Mouse (Mus musculus): ENCODE measurements around the gene Cyp19a1. TPM values are rescaled to one million over a fixed set of nuclear protein-coding genes. Genes with fewer than 3 reads are reported as not detected.
A peak's percentile ranks its signal among the peaks of the same experiment; 100 is the strongest.

Gene Cyp19a1
- total and polyA plus RNA-seq, 3 experiments = 0.27 TPM; not detected in 2

- DNase-seq (ENCODE audit: low spot score) = no peak
- no peaks in the 10 kb centered on the region for H3K36me3 ChIP-seq (replicated peaks)
- H3K4me1 ChIP-seq (ENCODE audit: insufficient read depth, low read depth, low read length) = no peaks in the 10 kb centered on the region
- ATAC-seq (ENCODE audit: extremely low read depth, insufficient number of reproducible peaks, low FRiP score, poor library complexity, severe bottlenecking) = no peak
- no peaks in the 10 kb centered on the region for H3K9me3 ChIP-seq (replicated peaks)
- no peaks in the 10 kb centered on the region for H3K27me3 ChIP-seq (ENCODE audit: insufficient read depth, low read length)
- TF ChIP-seq TAL1 (conservative IDR thresholded peaks at IDR 0.05; ENCODE audit: low read depth, low read length) (no peak), CTCF (IDR thresholded peaks at IDR 0.05; ENCODE audit: low read depth, low read length) (no peak), POLR2AphosphoS5 (IDR thresholded peaks at IDR 0.05; ENCODE audit: insufficient replicate concordance, low read depth, low read length) (no peak), GATA2 (IDR thresholded peaks at IDR 0.05; ENCODE audit: borderline replicate concordance, low read depth, low read length) (no peak), GATA1 (IDR thresholded peaks at IDR 0.05; ENCODE audit: borderline replicate concordance, low read length) (no peak)
- no peak overlapping the region for H3K4me3 ChIP-seq (ENCODE audit: low read depth, low read length)
Observed at GRCm38 (mm10) chr9:54194790-54195189, 73.1 kb downstream of the Cyp19a1 start.

DNA sequence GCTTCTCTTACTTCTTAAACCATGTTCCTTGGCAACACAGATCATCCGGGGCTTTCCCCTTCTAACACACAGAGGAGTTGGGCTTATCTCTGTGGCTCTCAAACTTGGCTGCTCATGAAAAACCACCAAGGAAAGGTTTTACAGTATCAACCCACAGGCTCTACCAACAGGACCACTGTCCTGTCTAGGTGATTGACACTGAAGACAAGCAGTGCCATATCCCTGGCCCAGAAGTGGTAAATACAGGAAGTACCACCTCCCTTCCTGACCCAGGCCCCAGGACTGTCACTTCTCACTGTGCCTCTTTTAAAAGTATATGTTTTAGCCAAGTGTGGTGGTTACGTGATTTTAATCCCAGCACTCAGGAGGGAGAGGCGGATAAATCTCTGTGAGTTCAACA, 76.5 kb downstream of the Cyp19a1 start:
- H3K4me1 ChIP-seq (ENCODE audit: insufficient read depth, low read depth, low read length) = no peaks in the 10 kb centered on the region
- no peaks in the 10 kb centered on the region for H3K36me3 ChIP-seq (replicated peaks)
- no peak for TF ChIP-seq GATA1 (IDR thresholded peaks at IDR 0.05; ENCODE audit: borderline replicate concordance, low read length)
- H3K9me3 ChIP-seq (replicated peaks) = no peaks in the 10 kb centered on the region
- no peak for DNase-seq (ENCODE audit: low spot score)
- no peak overlapping the region for H3K4me3 ChIP-seq (ENCODE audit: low read depth, low read length)
- no peaks in the 10 kb centered on the region for H3K27me3 ChIP-seq (ENCODE audit: insufficient read depth, low read length)
- ATAC-seq (ENCODE audit: extremely low read depth, insufficient number of reproducible peaks, low FRiP score, poor library complexity, severe bottlenecking) = no peak

DNA sequence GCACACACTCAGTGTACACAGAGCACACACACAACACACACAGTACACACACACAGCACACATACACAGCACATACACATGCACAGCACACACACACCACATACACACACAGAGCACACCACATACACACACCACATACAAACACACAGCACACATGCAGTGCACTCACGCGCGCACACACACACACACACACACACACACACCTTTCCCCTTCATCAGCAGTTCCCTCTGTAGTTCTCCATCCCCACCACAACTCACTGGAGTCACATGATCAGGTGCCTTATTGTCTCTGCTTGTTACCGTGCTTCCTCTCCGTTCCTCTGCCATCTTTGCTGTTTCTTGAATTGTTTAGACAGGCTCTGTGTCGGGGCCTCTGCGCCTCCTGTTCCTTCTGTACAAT, 85.4 kb downstream of the Cyp19a1 start:
- no peak overlapping the region for H3K4me3 ChIP-seq (ENCODE audit: low read depth, low read length)
- no peaks in the 10 kb centered on the region for H3K9me3 ChIP-seq (replicated peaks)
- DNase-seq (ENCODE audit: low spot score) (no peak), ATAC-seq (ENCODE audit: extremely low read depth, insufficient number of reproducible peaks, low FRiP score, poor library complexity, severe bottlenecking) (no peak)
- H3K36me3 ChIP-seq (replicated peaks) = no peaks in the 10 kb centered on the region
- TF ChIP-seq POLR2AphosphoS5 (IDR thresholded peaks at IDR 0.05; ENCODE audit: insufficient replicate concordance, low read depth, low read length) (no peak; the same call in 1 of the 2 replicates), CTCF (IDR thresholded peaks at IDR 0.05; ENCODE audit: low read depth, low read length) (0 out of 2 replicates have a peak, but pooled peaks have one; percentile 2)
- no peaks in the 10 kb centered on the region for H3K27me3 ChIP-seq (ENCODE audit: insufficient read depth, low read length)
- H3K4me1 ChIP-seq (ENCODE audit: insufficient read depth, low read depth, low read length) = no peaks in the 10 kb centered on the region

- ATAC-seq (ENCODE audit: extremely low read depth, insufficient number of reproducible peaks, low FRiP score, poor library complexity, severe bottlenecking) = no peak
Observed at GRCm38 (mm10) chr9:54181330-54181729, 86.6 kb downstream of the Cyp19a1 start.

DNA sequence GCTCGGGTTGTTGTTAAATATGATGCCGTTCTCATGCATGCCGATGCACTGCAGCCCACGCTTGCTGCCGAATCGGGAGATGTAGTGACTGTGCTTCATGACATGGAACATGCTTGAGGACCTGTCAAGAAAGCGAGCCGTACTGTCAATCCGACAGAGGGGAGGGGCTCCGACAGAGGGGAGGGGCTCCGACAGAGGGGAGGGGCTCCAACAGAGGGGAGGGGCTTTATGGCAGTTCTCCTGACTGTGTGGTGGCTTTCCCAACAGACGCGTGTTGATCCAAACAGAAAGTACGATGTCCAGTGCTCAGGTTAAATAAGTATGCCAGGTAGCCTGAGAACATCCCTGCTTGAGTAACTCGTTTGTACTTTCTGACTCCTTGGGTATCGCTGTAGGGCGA, 87.7 kb downstream of the Cyp19a1 start:
- Histone ChIP-seq H3K27me3 (ENCODE audit: insufficient read depth, low read length) (no peaks in the 10 kb centered on the region), H3K4me3 (ENCODE audit: low read depth, low read length) (no peak overlapping the region), H3K4me1 (ENCODE audit: insufficient read depth, low read depth, low read length) (no peaks in the 10 kb centered on the region), H3K36me3 (replicated peaks) (no peaks in the 10 kb centered on the region), H3K9me3 (replicated peaks) (no peaks in the 10 kb centered on the region)
- DNase-seq (ENCODE audit: low spot score) (no peak), ATAC-seq (ENCODE audit: extremely low read depth, insufficient number of reproducible peaks, low FRiP score, poor library complexity, severe bottlenecking) (no peak)
- TF ChIP-seq TAL1 (conservative IDR thresholded peaks at IDR 0.05; ENCODE audit: low read depth, low read length) (no peak), GATA1 (IDR thresholded peaks at IDR 0.05; ENCODE audit: borderline replicate concordance, low read length) (no peak), CTCF (IDR thresholded peaks at IDR 0.05; ENCODE audit: low read depth, low read length) (no peak), GATA2 (IDR thresholded peaks at IDR 0.05; ENCODE audit: borderline replicate concordance, low read depth, low read length) (no peak), POLR2AphosphoS5 (IDR thresholded peaks at IDR 0.05; ENCODE audit: insufficient replicate concordance, low read depth, low read length) (no peak)

More at GRCm38 (mm10) chr9:54181330-54181729, 86.6 kb downstream of the Cyp19a1 start:
- Histone ChIP-seq H3K27me3 (ENCODE audit: insufficient read depth, low read length) (no peaks in the 10 kb centered on the region), H3K36me3 (replicated peaks) (no peaks in the 10 kb centered on the region), H3K4me3 (ENCODE audit: low read depth, low read length) (no peak overlapping the region), H3K4me1 (ENCODE audit: insufficient read depth, low read depth, low read length) (no peaks in the 10 kb centered on the region), H3K9me3 (replicated peaks) (no peaks in the 10 kb centered on the region)
- no peak for DNase-seq (ENCODE audit: low spot score)
- TF ChIP-seq CTCF (IDR thresholded peaks at IDR 0.05; ENCODE audit: low read depth, low read length) (0 out of 2 replicates have a peak, but pooled peaks have one; percentile 15), TAL1 (conservative IDR thresholded peaks at IDR 0.05; ENCODE audit: low read depth, low read length) (no peak)

- ATAC-seq (ENCODE audit: extremely low read depth, insufficient number of reproducible peaks, low FRiP score, poor library complexity, severe bottlenecking) (no peak), DNase-seq (ENCODE audit: low spot score) (no peak)
- 0 out of 2 replicates have a peak, but pooled peaks cover under 1% of the 10 kb centered on the region for H3K27me3 ChIP-seq (ENCODE audit: insufficient read depth, low read length)
- no peaks in the 10 kb centered on the region for H3K9me3 ChIP-seq (replicated peaks)
- H3K36me3 ChIP-seq (replicated peaks) = no peaks in the 10 kb centered on the region
- no peaks in the 10 kb centered on the region for H3K4me1 ChIP-seq (ENCODE audit: insufficient read depth, low read depth, low read length)
- no peak overlapping the region for H3K4me3 ChIP-seq (ENCODE audit: low read depth, low read length)
- TF ChIP-seq CTCF (IDR thresholded peaks at IDR 0.05; ENCODE audit: low read depth, low read length) = no peak
- TF ChIP-seq POLR2AphosphoS5 (IDR thresholded peaks at IDR 0.05; ENCODE audit: insufficient replicate concordance, low read depth, low read length) = no peak
- TF ChIP-seq TAL1 (conservative IDR thresholded peaks at IDR 0.05; ENCODE audit: low read depth, low read length) = no peak
- TF ChIP-seq GATA2 (IDR thresholded peaks at IDR 0.05; ENCODE audit: borderline replicate concordance, low read depth, low read length) = no peak
- TF ChIP-seq GATA1 (IDR thresholded peaks at IDR 0.05; ENCODE audit: borderline replicate concordance, low read length) = no peak
Observed at GRCm38 (mm10) chr9:54169489-54169888, 98.4 kb downstream of the Cyp19a1 start.

DNA sequence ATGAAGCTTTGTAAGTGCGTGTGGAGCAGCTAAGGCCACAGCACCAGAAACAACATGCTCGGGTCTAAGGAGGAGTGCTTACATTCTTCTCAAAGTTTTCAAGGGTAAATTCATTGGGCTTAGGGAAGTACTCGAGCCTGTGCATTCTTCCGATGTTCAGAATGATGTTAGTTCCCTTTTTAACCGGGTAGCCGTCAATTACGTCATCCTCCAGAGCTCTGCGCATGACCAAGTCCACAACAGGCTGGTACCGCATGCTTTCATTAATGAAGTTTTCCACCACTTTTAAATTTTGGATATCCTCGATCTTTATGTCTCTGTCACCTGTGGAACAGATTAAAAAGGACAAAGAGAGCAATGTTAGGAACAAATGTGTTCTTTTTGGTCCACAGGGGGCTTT, 99.5 kb downstream of the Cyp19a1 start:
- ATAC-seq (ENCODE audit: extremely low read depth, insufficient number of reproducible peaks, low FRiP score, poor library complexity, severe bottlenecking) (no peak), DNase-seq (ENCODE audit: low spot score) (no peak)

More for the DNA sequence above, 99.5 kb downstream of the Cyp19a1 start:
- Histone ChIP-seq H3K4me1 (ENCODE audit: insufficient read depth, low read depth, low read length) (no peaks in the 10 kb centered on the region), H3K9me3 (replicated peaks) (no peaks in the 10 kb centered on the region), H3K4me3 (ENCODE audit: low read depth, low read length) (no peak overlapping the region), H3K36me3 (replicated peaks) (no peaks in the 10 kb centered on the region), H3K27me3 (ENCODE audit: insufficient read depth, low read length) (no peaks in the 10 kb centered on the region)
- TF ChIP-seq GATA2 (IDR thresholded peaks at IDR 0.05; ENCODE audit: borderline replicate concordance, low read depth, low read length) (no peak), POLR2AphosphoS5 (IDR thresholded peaks at IDR 0.05; ENCODE audit: insufficient replicate concordance, low read depth, low read length) (no peak), GATA1 (IDR thresholded peaks at IDR 0.05; ENCODE audit: borderline replicate concordance, low read length) (no peak), CTCF (IDR thresholded peaks at IDR 0.05; ENCODE audit: low read depth, low read length) (no peak), TAL1 (conservative IDR thresholded peaks at IDR 0.05; ENCODE audit: low read depth, low read length) (no peak)
